Mouse (Mus musculus) liver, embryonic 11.5 days (tissue): ENCODE measurements at regions not wholly inside any gene's neighbourhood (a gene's known extent, or its start where the extent isn't known, plus 50 kb on each side); places are given as distances from the start of the nearest gene placed in this dataset.

Source experiments
- ATAC-seq: fragments of 200-750 bp; cut with Nextera tagmentation; replicated peaks from 2 replicates; pipeline ENCODE4 v1.8.0; 2017; ENCODE audit warnings: moderate number of reproducible peaks, mild to moderate bottlenecking, moderate TSS enrichment, moderate library complexity; ENCODE audit not compliant: low FRiP score
- DNase-seq: peaks from one replicate; pipeline ENCODE4 v3.0.0-alpha.2; 2017; ENCODE audit warnings: low spot score
- H3K27ac ChIP-seq: fragments of 300-500 bp; sonication (generic); 2 replicates; pipeline ENCODE4 v1.5.1; 2014; ENCODE audit warnings: mild to moderate bottlenecking, low read depth, low read length, control low read depth
- H3K27me3 ChIP-seq: fragments of 300-500 bp; sonication (generic); replicated peaks from 2 replicates; pipeline ENCODE4 v1.6.1; 2014; ENCODE audit warnings: low read length, mixed read lengths; ENCODE audit not compliant: control insufficient read depth, insufficient read depth
- H3K36me3 ChIP-seq: fragments of 300-500 bp; sonication (generic); 2 replicates; pipeline ENCODE4 v1.6.1; 2014; ENCODE audit warnings: mild to moderate bottlenecking, low read length, moderate library complexity, mixed read lengths; ENCODE audit not compliant: control insufficient read depth, insufficient read depth
- H3K4me1 ChIP-seq: fragments of 300-500 bp; sonication (generic); replicated peaks from 2 replicates; pipeline ENCODE4 v1.6.1; 2014; ENCODE audit warnings: low read length, mixed read lengths; ENCODE audit not compliant: control insufficient read depth, insufficient read depth
- H3K4me2 ChIP-seq: fragments of 300-500 bp; sonication (generic); 2 replicates; pipeline ENCODE4 v1.6.1; 2014; ENCODE audit warnings: mild to moderate bottlenecking, control low read depth, moderate library complexity
- H3K4me3 ChIP-seq: fragments of 300-500 bp; sonication (generic); 2 replicates; pipeline ENCODE4 v1.5.1; 2014; ENCODE audit warnings: low read depth, low read length, control low read depth
- H3K9ac ChIP-seq: fragments of 300-500 bp; sonication (generic); 2 replicates; pipeline ENCODE4 v1.6.1; 2014; ENCODE audit warnings: low read depth, low read length, control low read depth
- H3K9me3 ChIP-seq: fragments of 300-500 bp; sonication (generic); 2 replicates; pipeline ENCODE4 v1.6.1; 2016; ENCODE audit warnings: low read length, inconsistent platforms, mixed read lengths; ENCODE audit not compliant: control insufficient read depth
- WGBS: fragments of 180-500 bp; shearing (Covaris S2); extraction: QIAGEN DNeasy Blood & Tissue Kit; methylation state at CpG from one replicate; pipeline ENCODE4 v1.1.7; 2014; 5-methylcytosine and 5-hydroxymethylcytosine counted together

GRCm38 (mm10) chr9:101615176-101615575 is 246.5 kb upstream of the 9630041A04Rik start:
- 67% methylated on average over 3 of the region's 3 CpGs for WGBS
- H3K9ac ChIP-seq: no peak overlapping the region
- H3K27ac ChIP-seq: no peak overlapping the region
- H3K4me3 ChIP-seq: no peak overlapping the region
- H3K36me3 ChIP-seq: no peaks in the 10 kb centered on the region
- no peaks in the 10 kb centered on the region for H3K9me3 ChIP-seq
- ATAC-seq (no peak), DNase-seq (no peak)
- no peaks in the 10 kb centered on the region for H3K27me3 ChIP-seq
- no peak overlapping the region for H3K4me2 ChIP-seq
- H3K4me1 ChIP-seq: no peaks in the 10 kb centered on the region

GRCm38 (mm10) chr9:101613933-101614332 is 247.7 kb upstream of the 9630041A04Rik start:
- 56% methylated on average over 3 of the region's 3 CpGs for WGBS
- Histone ChIP-seq H3K9me3 (no peaks in the 10 kb centered on the region), H3K4me1 (no peaks in the 10 kb centered on the region), H3K27ac (no peak overlapping the region), H3K27me3 (no peaks in the 10 kb centered on the region), H3K9ac (no peak overlapping the region), H3K4me2 (no peak overlapping the region), H3K36me3 (no peaks in the 10 kb centered on the region), H3K4me3 (no peak overlapping the region)
- ATAC-seq (no peak), DNase-seq (no peak)

- H3K36me3 ChIP-seq: no peaks in the 10 kb centered on the region
These were observed 248.2 kb upstream of the 9630041A04Rik start for GRCm38 (mm10) chr9:101613471-101613870.

GRCm38 (mm10) chr9:101612971-101613370 is 248.7 kb upstream of the 9630041A04Rik start:
- no peak overlapping the region for H3K27ac ChIP-seq
- H3K9ac ChIP-seq: no peak overlapping the region
- DNase-seq (no peak), ATAC-seq (no peak)
- no peak overlapping the region for H3K4me2 ChIP-seq
- H3K4me1 ChIP-seq: no peaks in the 10 kb centered on the region
- no peak overlapping the region for H3K4me3 ChIP-seq
- 78% methylated on average over 5 of the region's 5 CpGs for WGBS
- H3K36me3 ChIP-seq: no peaks in the 10 kb centered on the region
- no peaks in the 10 kb centered on the region for H3K27me3 ChIP-seq
- no peaks in the 10 kb centered on the region for H3K9me3 ChIP-seq

More at GRCm38 (mm10) chr9:101613471-101613870, 248.2 kb upstream of the 9630041A04Rik start:
- Histone ChIP-seq H3K4me3 (no peak overlapping the region), H3K9ac (no peak overlapping the region), H3K4me1 (no peaks in the 10 kb centered on the region), H3K27ac (no peak overlapping the region), H3K9me3 (no peaks in the 10 kb centered on the region), H3K4me2 (no peak overlapping the region), H3K27me3 (no peaks in the 10 kb centered on the region)
- DNase-seq (no peak), ATAC-seq (no peak)
- WGBS: 82% methylated on average over 2 of the region's 2 CpGs

GRCm38 (mm10) chr9:101612571-101612970 is 249.1 kb upstream of the 9630041A04Rik start:
- ATAC-seq: no peak
- no peak overlapping the region for H3K4me3 ChIP-seq
- no peaks in the 10 kb centered on the region for H3K9me3 ChIP-seq
- H3K27ac ChIP-seq: no peak overlapping the region
- no peak overlapping the region for H3K9ac ChIP-seq
- no peak overlapping the region for H3K4me2 ChIP-seq
- DNase-seq: no peak
- WGBS: 61% methylated on average over 4 of the region's 4 CpGs
- H3K4me1 ChIP-seq: no peaks in the 10 kb centered on the region
- no peaks in the 10 kb centered on the region for H3K27me3 ChIP-seq
- H3K36me3 ChIP-seq: no peaks in the 10 kb centered on the region

GRCm38 (mm10) chr9:101611481-101611880 is 250.2 kb upstream of the 9630041A04Rik start:
- no peak overlapping the region for H3K4me3 ChIP-seq
- no peak for DNase-seq
- no peak for ATAC-seq

GRCm38 (mm10) chr9:101610806-101611443 is 250.7 kb upstream of the 9630041A04Rik start:
- Histone ChIP-seq H3K9ac (no peak overlapping the region), H3K4me1 (no peaks in the 10 kb centered on the region), H3K27me3 (no peaks in the 10 kb centered on the region), H3K36me3 (no peaks in the 10 kb centered on the region), H3K4me2 (no peak overlapping the region), H3K9me3 (no peaks in the 10 kb centered on the region), H3K27ac (no peak overlapping the region), H3K4me3 (no peak overlapping the region)
- WGBS: 67% methylated on average over 8 of the region's 8 CpGs
- ATAC-seq (no peak), DNase-seq (no peak)

More at GRCm38 (mm10) chr9:101611481-101611880, 250.2 kb upstream of the 9630041A04Rik start:
- Histone ChIP-seq H3K9me3 (no peaks in the 10 kb centered on the region), H3K9ac (no peak overlapping the region), H3K36me3 (no peaks in the 10 kb centered on the region), H3K27me3 (no peaks in the 10 kb centered on the region), H3K4me2 (no peak overlapping the region), H3K27ac (no peak overlapping the region), H3K4me1 (no peaks in the 10 kb centered on the region)
- 19% methylated on average over 3 of the region's 3 CpGs for WGBS

GRCm38 (mm10) chr9:101610338-101610737 is 251.3 kb upstream of the 9630041A04Rik start:
- ATAC-seq (no peak), DNase-seq (no peak)
- no peak overlapping the region for H3K27ac ChIP-seq
- no peaks in the 10 kb centered on the region for H3K4me1 ChIP-seq
- no peaks in the 10 kb centered on the region for H3K36me3 ChIP-seq
- no peaks in the 10 kb centered on the region for H3K9me3 ChIP-seq
- no peaks in the 10 kb centered on the region for H3K27me3 ChIP-seq
- H3K4me3 ChIP-seq: no peak overlapping the region
- 80% methylated on average over 4 of the region's 4 CpGs for WGBS
- H3K9ac ChIP-seq: no peak overlapping the region
- no peak overlapping the region for H3K4me2 ChIP-seq

- ATAC-seq: no peak
- Histone ChIP-seq H3K4me2 (no peak overlapping the region), H3K9ac (no peak overlapping the region), H3K4me3 (no peak overlapping the region), H3K27ac (no peak overlapping the region), H3K36me3 (no peaks in the 10 kb centered on the region), H3K4me1 (no peaks in the 10 kb centered on the region), H3K27me3 (no peaks in the 10 kb centered on the region), H3K9me3 (no peaks in the 10 kb centered on the region)
- no peak for DNase-seq
- WGBS: 61% methylated on average over 6 of the region's 6 CpGs
These were observed 258.8 kb upstream of the 9630041A04Rik start for GRCm38 (mm10) chr9:101602799-101603198.
